ENCODE assay signal across 29 mouse cellular contexts in genomic region chr9:60218396-60218795, GRCm38 (mm10).
DNase-seq lines count a peak whose midpoint lies in the region; ATAC-seq and TF ChIP-seq lines count a peak whose summit lies in the region.
"Had no signal": no experiment of that assay in that cellular context is flagged by ENCODE, and none has a peak within 500 bp of the region (broad histone marks: within the 10 kb centered on the region; RNA-seq: fewer than 3 reads in every experiment).

No protein-coding gene starts in this region.

- ATAC-seq in lung, postnatal 0 days = peak; percentile 71
- ATAC-seq: forebrain, postnatal 0 days; hindbrain, postnatal 0 days; intestine, postnatal 0 days; midbrain, embryonic 16.5 days; Patski had no signal

- no peaks in the 10 kb centered on the region for H3K27me3 ChIP-seq in lung, postnatal 0 days (replicated peaks; ENCODE audit: insufficient read depth, low read length)
- no peaks in the 10 kb centered on the region for H3K27me3 ChIP-seq in CH12.LX (replicated peaks)
- H3K27me3 ChIP-seq: embryonic facial prominence, embryonic 13.5 days; limb, embryonic 15.5 days; liver, embryonic 13.5 days; Patski had no signal

- H3K4me2 ChIP-seq in lung, postnatal 0 days (replicated peaks; ENCODE audit: low read depth, low read length) = no peak overlapping the region
- no peak overlapping the region for H3K4me2 ChIP-seq in CH12.LX (ENCODE audit: insufficient read depth, low read depth, poor library complexity, severe bottlenecking)
- H3K4me2 ChIP-seq: embryonic facial prominence, embryonic 13.5 days; limb, embryonic 15.5 days; liver, embryonic 13.5 days; lung, embryonic 14.5 days; midbrain, embryonic 11.5 days had no signal

- no peak overlapping the region for H3K4me3 ChIP-seq in lung, postnatal 0 days (ENCODE audit: low read depth, low read length)
- H3K4me3 ChIP-seq in CH12.LX (replicated peaks in 1 of 3; ENCODE audit: low read depth in 2 of 3, low read length in 2 of 3, poor library complexity in 1 of 3) = no peak overlapping the region
- H3K4me3 ChIP-seq: embryonic facial prominence, embryonic 13.5 days; forebrain, embryonic 10.5 days; limb, embryonic 10.5 days; limb, embryonic 15.5 days; liver, embryonic 13.5 days had no signal

- H3K4me1 ChIP-seq in lung, postnatal 0 days (ENCODE audit: insufficient read depth, low read depth, low read length) = no peaks in the 10 kb centered on the region
- H3K4me1 ChIP-seq in CH12.LX (ENCODE audit: control insufficient read depth in 1 of 2, insufficient read depth in 2 of 2) = peaks cover 0 to 22% of the 10 kb centered on the region in 2 experiments; a peak in 2 of 4 replicates
- H3K4me1 ChIP-seq: liver, embryonic 13.5 days had no signal

- in situ Hi-C loops in CH12.LX (cut with MboI; ENCODE audit: low pct_ligation_motif_present, low pct_unique_long_range_greater_than_20kb, low sequenced_read_pairs) = no loop called here

- WGBS in lung, postnatal 0 days = 46% methylated on average over 6 of the region's 6 CpGs

- dilution Hi-C loops in CH12.LX (cut with MboI; ENCODE audit: extremely low pct_ligation_motif_present, extremely low pct_unique_long_range_greater_than_20kb, low sequenced_read_pairs) = no loop called here

- TF ChIP-seq RAD21 in CH12.LX (IDR thresholded peaks at IDR 0.05; ENCODE audit: low read depth, low read length) = no peak

- H3K9me3 ChIP-seq in lung, postnatal 0 days (ENCODE audit: low read length) = no peaks in the 10 kb centered on the region
- H3K9me3 ChIP-seq in CH12.LX (replicated peaks; ENCODE audit: low read length) = no peaks in the 10 kb centered on the region
- H3K9me3 ChIP-seq: embryonic facial prominence, embryonic 13.5 days; forebrain, embryonic 10.5 days; limb, embryonic 10.5 days; limb, embryonic 15.5 days; liver, embryonic 13.5 days had no signal

- TF ChIP-seq CTCF in lung, postnatal 0 days (IDR thresholded peaks at IDR 0.05) = no peak
- no peak for TF ChIP-seq CTCF in CH12.LX (conservative IDR thresholded peaks at IDR 0.05 in 1 of 2, IDR thresholded peaks at IDR 0.05 in 1 of 2; ENCODE audit: low read depth in 2 of 2, low read length in 2 of 2)

- no peak overlapping the region for H3K9ac ChIP-seq in lung, postnatal 0 days (replicated peaks; ENCODE audit: low read depth)
- no peak overlapping the region for H3K9ac ChIP-seq in CH12.LX (ENCODE audit: insufficient read depth, low read depth)
- H3K9ac ChIP-seq: embryonic facial prominence, embryonic 13.5 days; forebrain, postnatal 0 days; limb, embryonic 15.5 days; liver, embryonic 13.5 days; lung, embryonic 14.5 days had no signal

- no peaks in the 10 kb centered on the region for H3K79me2 ChIP-seq in CH12.LX (replicated peaks; ENCODE audit: control insufficient read depth, extremely low read depth, insufficient read depth, poor library complexity, severe bottlenecking)

- TF ChIP-seq EP300 in lung, postnatal 0 days (IDR thresholded peaks at IDR 0.05) = no peak
- TF ChIP-seq EP300 in CH12.LX (IDR thresholded peaks at IDR 0.05; ENCODE audit: low read length) = no peak

- H3K27ac ChIP-seq in lung, postnatal 0 days (ENCODE audit: low read length) = no peak overlapping the region
- H3K27ac ChIP-seq in CH12.LX (ENCODE audit: insufficient read depth, low read depth) = no peak overlapping the region
- H3K27ac ChIP-seq: embryonic facial prominence, embryonic 13.5 days; forebrain, embryonic 10.5 days; hindbrain, postnatal 0 days; limb, embryonic 15.5 days; liver, embryonic 13.5 days had no signal

- H3K36me3 ChIP-seq in lung, postnatal 0 days (ENCODE audit: insufficient read depth, low read length) = no peaks in the 10 kb centered on the region
- H3K36me3 ChIP-seq in CH12.LX (replicated peaks in 1 of 2; ENCODE audit: control insufficient read depth in 1 of 2, insufficient read depth in 1 of 2, low read length in 1 of 2) = no peaks in the 10 kb centered on the region
- H3K36me3 ChIP-seq: embryonic facial prominence, embryonic 13.5 days; forebrain, embryonic 10.5 days; limb, embryonic 10.5 days; limb, embryonic 15.5 days; liver, embryonic 13.5 days had no signal

- DNase-seq in lung, postnatal 0 days (ENCODE audit: low spot score) = peak; percentile 59
- DNase-seq in lung, postnatal 4 days = no peak
- peak; percentile 7 for DNase-seq in thymus, postnatal 14 days
- no peak for DNase-seq in thymus, postnatal 36 days
- peak; percentile 28 for DNase-seq in CH12.LX (ENCODE audit: extremely low read depth)
- DNase-seq in lung, postnatal 25 days (ENCODE audit: low spot score) = peak; percentile 41
- DNase-seq in c-Kit-positive CD71-positive TER-119-positive erythroid progenitor cells, embryonic 14.5 days (ENCODE audit: low spot score) = no peak
- no peak for DNase-seq in frontal cortex, postnatal 14 days (ENCODE audit: low spot score in 2 of 2)
- DNase-seq: adrenal gland, postnatal 10 days; cerebellum, adult 11-12 months; cerebellum, adult 9-11 months; forebrain, postnatal 0 days; gastrocnemius, postnatal 14 days; heart, postnatal 14 days; kidney, adult 9 months; kidney, postnatal 10 days; layer of hippocampus, postnatal 36 days; liver, embryonic 13.5 days; lung, embryonic 14.5 days; right cerebral cortex, postnatal 25 days had no signal

- TF ChIP-seq POLR2A in CH12.LX (IDR thresholded peaks at IDR 0.05; ENCODE audit: low read depth, low read length) = no peak

TF ChIP-seq in CH12.LX, 34 proteins besides CTCF, POLR2A, EP300 and RAD21:
- TF ChIP-seq MAFK (IDR thresholded peaks at IDR 0.05; ENCODE audit: insufficient replicate concordance, low read length) (no peak), USF2 (conservative IDR thresholded peaks at IDR 0.05; ENCODE audit: low read depth, low read length) (no peak), ZNF384 (IDR thresholded peaks at IDR 0.05; ENCODE audit: low read depth, low read length) (no peak), E2F4 (IDR thresholded peaks at IDR 0.05; ENCODE audit: insufficient replicate concordance, low read depth, low read length) (no peak), HCFC1 (IDR thresholded peaks at IDR 0.05; ENCODE audit: low read depth, low read length) (no peak)

Comparison
In these comparisons a context has a peak if more than half of its experiments do, and no peak if none do; other contexts are left out.
1. DNase-seq: peak in lung, postnatal 0 days (single experiment), thymus, postnatal 14 days (single experiment), CH12.LX (single experiment) and lung, postnatal 25 days (single experiment); none in lung, postnatal 4 days (0 of 2), thymus, postnatal 36 days (0 of 2), c-Kit-positive CD71-positive TER-119-positive erythroid progenitor cells, embryonic 14.5 days (single experiment) and frontal cortex, postnatal 14 days (0 of 2).